Mouse (Mus musculus) urinary bladder, postnatal 14 days (tissue): ENCODE measurements around the gene Cisd1.
A peak's percentile ranks its signal among the peaks of the same experiment; 100 is the strongest.

Experiments used
- DNase-seq: peaks from one replicate; pipeline ENCODE4 v3.0.0; 2021; ENCODE audit warnings: low spot score

Cisd1 gene

DNA sequence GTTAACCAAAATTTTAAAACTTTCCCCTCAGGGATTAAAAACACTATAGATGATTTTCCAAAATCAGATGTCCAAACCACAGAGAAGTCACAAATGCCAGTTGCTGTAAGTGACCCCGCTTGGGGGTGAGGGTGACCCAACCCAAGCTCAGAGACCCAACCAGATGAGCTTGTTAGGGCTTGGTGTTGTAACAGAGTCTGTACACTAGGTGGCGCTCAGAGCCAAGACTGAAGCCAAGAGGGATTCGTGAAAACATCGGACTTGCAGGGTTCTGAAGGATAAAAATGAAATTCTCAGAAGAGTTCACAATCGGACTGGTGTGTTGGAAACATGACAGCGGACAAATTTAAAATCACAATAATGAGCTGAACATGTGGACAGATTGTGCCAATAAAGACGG is 18.0 kb downstream of the Cisd1 start:
- peak; percentile 73 for DNase-seq

- no peak for DNase-seq
These were observed 18.6 kb downstream of the Cisd1 start for GRCm38 (mm10) chr10:71326123-71326522.

- DNase-seq: no peak
These were observed 21.1 kb downstream of the Cisd1 start for GRCm38 (mm10) chr10:71323669-71324068.

GRCm38 (mm10) chr10:71316497-71316896 is 28.3 kb downstream of the Cisd1 start:
- no peak for DNase-seq

DNA sequence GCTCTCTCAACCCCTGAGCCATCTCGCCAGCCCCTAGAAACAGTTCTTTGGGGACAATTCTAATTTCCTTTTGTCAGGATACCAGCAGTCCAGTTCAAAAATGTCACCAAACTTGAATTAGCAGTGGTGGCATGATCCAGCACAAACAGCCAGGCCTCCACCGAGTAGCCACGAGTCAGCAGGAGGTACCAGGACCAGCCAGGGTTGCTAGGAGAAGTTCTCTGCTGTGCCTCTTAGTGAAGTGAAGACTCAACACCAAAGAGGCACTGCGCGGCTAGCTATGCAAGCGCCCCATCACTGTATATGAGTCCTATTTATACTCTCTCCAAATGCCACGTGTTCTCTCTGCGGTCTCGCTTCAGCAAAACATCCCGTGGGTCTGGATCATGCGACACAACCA is 28.7 kb downstream of the Cisd1 start:
- DNase-seq: no peak

DNA sequence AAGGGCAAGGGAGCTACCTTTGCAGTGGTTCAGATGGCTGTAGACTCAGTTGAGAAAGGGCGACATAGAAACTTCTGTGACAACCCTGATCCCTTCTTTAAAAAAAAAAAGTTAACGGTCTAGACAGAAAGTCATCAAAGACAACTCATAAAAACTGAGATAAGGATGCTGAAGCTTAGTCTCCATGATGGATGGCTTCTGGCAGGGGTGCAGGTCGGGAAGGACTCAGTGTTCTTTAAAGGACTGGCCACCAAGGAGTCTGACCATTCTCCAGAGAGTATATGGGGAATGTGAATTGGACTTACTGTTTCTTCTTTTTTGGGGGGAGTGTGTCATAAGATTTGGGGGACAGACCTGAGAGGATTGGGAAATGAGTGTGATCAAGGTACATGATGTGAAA is 30.2 kb downstream of the Cisd1 start:
- no peak for DNase-seq

DNA sequence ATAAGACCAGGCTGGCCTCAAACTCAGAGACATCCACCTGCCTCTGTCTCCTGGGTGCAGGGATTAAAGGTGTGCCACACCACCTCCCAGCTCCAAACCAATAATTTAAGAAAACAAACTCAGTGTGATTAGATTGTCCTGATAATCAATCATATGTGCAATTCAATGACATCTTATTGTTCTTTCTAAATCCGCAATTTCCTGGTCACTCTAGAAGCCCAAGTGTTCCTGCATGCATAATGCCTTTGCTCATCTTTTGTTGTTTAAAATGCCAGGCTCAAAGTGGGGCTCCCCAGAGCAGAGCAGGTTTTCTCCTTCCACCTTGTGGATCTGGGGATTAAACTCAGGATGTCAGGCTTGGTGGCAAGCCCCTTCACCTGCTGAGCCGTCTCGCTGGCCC is 34.5 kb downstream of the Cisd1 start:
- DNase-seq: no peak

GRCm38 (mm10) chr10:71308199-71308598 is 36.6 kb downstream of the Cisd1 start:
- DNase-seq: no peak

DNA sequence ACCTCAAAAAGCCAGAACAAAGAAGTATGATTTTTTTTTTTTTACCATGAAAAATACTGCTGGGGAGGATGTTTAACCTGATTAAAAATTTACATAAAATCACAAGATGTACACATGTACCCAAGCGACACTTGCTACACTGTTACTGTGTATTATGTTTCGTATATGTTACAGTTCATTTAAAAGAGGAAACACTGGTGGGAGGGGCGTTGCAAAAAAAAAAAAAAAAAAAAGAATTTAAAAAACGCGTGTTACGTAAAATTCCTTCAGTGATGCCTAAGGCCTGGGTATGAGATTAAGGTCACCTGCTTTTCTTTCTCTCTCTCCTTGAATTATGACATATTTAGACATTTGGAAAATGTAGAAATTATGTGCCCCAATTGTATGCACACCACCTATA is 38.0 kb downstream of the Cisd1 start:
- no peak for DNase-seq

- DNase-seq: peak; percentile 29
These were observed 38.6 kb downstream of the Cisd1 start for GRCm38 (mm10) chr10:71306190-71306589.

GRCm38 (mm10) chr10:71302490-71302889 is 42.3 kb downstream of the Cisd1 start:
- no peak for DNase-seq

- DNase-seq: no peak
These were observed 44.6 kb downstream of the Cisd1 start for GRCm38 (mm10) chr10:71300161-71300560.

DNA sequence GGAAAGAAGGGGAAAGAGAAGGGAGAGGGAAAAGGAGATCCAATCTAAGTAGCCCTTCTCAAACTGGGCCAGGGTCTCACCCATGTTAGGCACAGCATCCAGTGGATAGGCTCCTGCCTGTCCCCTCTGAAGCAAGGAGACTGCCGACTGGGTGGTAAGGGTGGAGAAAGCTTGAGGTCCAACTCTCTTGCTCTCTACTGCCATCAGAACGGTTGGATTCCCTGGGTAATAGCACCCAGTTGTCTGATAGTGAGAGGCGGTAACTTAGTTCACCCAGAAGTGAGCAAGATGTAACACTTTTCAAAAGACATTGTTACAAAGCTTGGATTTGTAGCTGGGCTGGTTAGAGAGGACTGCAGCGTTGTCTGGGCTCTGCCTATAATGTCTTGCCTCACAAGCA is 51.5 kb downstream of the Cisd1 start:
- DNase-seq: no peak

DNA sequence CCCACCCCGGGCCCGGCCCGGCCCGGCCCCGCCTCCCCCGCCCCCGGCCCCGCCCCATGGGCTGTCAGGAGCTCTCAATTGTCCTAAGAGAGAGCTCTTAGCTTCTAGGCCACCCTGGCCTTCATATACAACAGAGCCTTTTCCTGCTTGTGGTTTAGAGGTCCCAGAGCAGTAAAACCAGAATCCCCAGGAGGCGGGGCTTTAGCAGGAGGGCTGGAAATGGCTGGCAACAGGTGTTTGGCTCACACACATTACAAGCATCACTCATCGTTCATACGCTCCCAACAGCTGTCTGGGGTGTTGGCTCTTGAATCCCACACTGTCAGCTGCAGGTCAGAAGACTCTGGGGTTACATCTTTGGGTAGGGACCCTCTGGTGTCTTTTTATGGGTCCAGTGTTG is 52.5 kb downstream of the Cisd1 start:
- DNase-seq: peak; percentile 21

- DNase-seq: no peak
These were observed 53.0 kb downstream of the Cisd1 start for GRCm38 (mm10) chr10:71291801-71292200.

GRCm38 (mm10) chr10:71291179-71291661 is 53.5 kb downstream of the Cisd1 start:
- no peak for DNase-seq

DNA sequence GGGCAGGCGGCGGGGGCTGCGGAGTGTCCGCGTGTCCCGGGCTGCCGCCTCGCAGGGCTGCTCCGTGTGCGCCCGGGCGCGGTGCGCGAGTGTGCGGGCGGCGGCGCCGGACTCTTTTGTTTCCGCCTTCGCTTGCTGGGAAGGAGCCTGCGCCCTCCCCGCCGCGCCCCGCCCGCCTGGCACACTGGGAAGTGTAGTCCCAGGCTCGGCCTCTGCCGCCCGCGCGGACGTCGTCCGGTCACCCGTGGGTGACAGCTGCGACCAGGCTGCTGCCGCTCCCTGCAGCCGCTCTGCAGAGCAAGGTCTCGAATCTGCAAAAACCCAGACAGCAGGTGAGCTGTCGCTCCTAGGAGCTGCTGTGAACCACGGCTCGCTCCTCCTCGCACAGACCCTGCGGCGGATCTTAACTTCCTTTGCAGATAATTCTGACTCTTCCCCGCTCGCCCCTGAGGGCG is 59.6 kb downstream of the Cisd1 start, which contains the start of gene Ube2d1:
Gene Ube2d1 (minus strand): TSS at position 137 of the 455 bp plus-strand sequence.
- DNase-seq: peak; percentile 90

DNA sequence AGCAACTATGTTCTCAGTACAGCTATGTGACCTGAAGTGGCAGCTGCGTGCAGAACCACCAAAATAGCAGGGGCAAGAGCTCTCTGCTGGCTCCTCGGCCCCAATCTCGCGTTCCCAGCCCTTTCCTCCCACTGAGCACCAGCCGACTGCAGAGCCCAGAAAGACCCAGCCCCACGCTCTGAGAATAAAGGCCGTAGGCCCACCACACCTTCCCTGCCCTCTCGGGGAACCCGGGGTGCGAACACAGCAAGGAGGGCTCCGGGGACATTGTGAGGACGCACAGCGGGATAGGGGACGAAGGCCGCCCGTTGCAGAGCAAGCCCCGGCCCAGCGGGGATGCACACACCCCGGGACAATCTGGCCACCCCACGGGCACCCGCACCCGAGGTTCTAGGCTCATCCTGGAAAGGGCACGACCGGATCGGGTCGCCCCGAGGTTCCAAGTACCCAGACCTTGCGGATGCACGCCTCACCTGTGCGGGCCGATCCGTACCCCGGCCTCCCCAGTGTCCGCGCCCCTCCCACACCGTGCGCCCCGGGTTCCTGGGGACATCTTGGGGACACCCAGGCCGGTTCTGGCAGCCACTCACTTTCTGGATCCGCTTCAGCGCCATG is 60.1 kb downstream of the Cisd1 start:
- peak; percentile 24 for DNase-seq

- no peak for DNase-seq
These were observed 60.6 kb downstream of the Cisd1 start for GRCm38 (mm10) chr10:71284131-71284510.
